Mouse (Mus musculus) midbrain, embryonic 14.5 days (tissue): Measurements from ENCODE around the gene Zdhhc18. TPM values are rescaled to one million over a fixed set of nuclear protein-coding genes. Genes with fewer than 3 reads are reported as not detected.

ENCODE experiments used
- ATAC-seq: fragments of 200-750 bp; cut with Nextera tagmentation; 2 replicates; pipeline ENCODE4 v1.8.0; 2017; ENCODE audit warnings: moderate number of reproducible peaks, moderate library complexity; ENCODE audit not compliant: low FRiP score, low TSS enrichment
- DNase-seq: peaks from one replicate; pipeline ENCODE4 v3.0.0-alpha.2; 2015
- H3K27ac ChIP-seq: fragments of 300-500 bp; sonication (generic); replicated peaks from 2 replicates; pipeline ENCODE4 v1.5.1; 2014; ENCODE audit warnings: mild to moderate bottlenecking, low read depth, low read length, moderate library complexity
- H3K27me3 ChIP-seq: fragments of 300-500 bp; sonication (generic); 2 replicates; pipeline ENCODE4 v1.6.1; 2014; ENCODE audit warnings: low read length, control low read depth, mixed read lengths; ENCODE audit not compliant: control insufficient read depth, insufficient read depth
- H3K36me3 ChIP-seq: fragments of 300-500 bp; sonication (generic); 2 replicates; pipeline ENCODE4 v1.6.1; 2014; ENCODE audit warnings: low read length, control low read depth; ENCODE audit not compliant: control insufficient read depth, insufficient read depth
- H3K4me1 ChIP-seq: fragments of 300-500 bp; sonication (generic); 2 replicates; pipeline ENCODE4 v1.6.1; 2014; ENCODE audit warnings: mild to moderate bottlenecking, antibody characterized with exemption, low read length, control low read depth; ENCODE audit not compliant: control insufficient read depth, insufficient read depth
- H3K4me2 ChIP-seq: fragments of 300-500 bp; sonication (generic); 2 replicates; pipeline ENCODE4 v1.6.1; 2014; ENCODE audit warnings: mild to moderate bottlenecking, low read length, moderate library complexity
- H3K4me3 ChIP-seq: fragments of 300-500 bp; sonication (generic); replicated peaks from 2 replicates; pipeline ENCODE4 v1.5.1; 2014; ENCODE audit warnings: low read depth, low read length
- H3K9ac ChIP-seq: fragments of 300-500 bp; sonication (generic); replicated peaks from 2 replicates; pipeline ENCODE4 v1.6.1; 2014; ENCODE audit warnings: mild to moderate bottlenecking, low read length, moderate library complexity
- H3K9me3 ChIP-seq: fragments of 300-500 bp; sonication (generic); 2 replicates; pipeline ENCODE4 v1.6.1; 2016; ENCODE audit warnings: low read length, control low read depth, mixed read lengths; ENCODE audit not compliant: control insufficient read depth
- WGBS: fragments of 180-500 bp; shearing (Covaris S2); extraction: QIAGEN DNeasy Blood & Tissue Kit; methylation state at CpG from one replicate; pipeline ENCODE4 v1.1.7; 2014; 5-methylcytosine and 5-hydroxymethylcytosine counted together
- polyA plus RNA-seq: library from polyadenylated mRNA; unstranded; fragments of >200 nt; fragmentation: Nextera tagmentation; extraction: Ambion mirVana; gene quantifications from 2 replicates; pipeline ENCODE4 v1.2.1, GENCODE M21; 2014

Gene Zdhhc18
- polyA plus RNA-seq, 1 experiment from 2014 or later: 3.8 TPM

- 87% methylated on average over 8 of the region's 8 CpGs for WGBS
- no peak overlapping the region for H3K4me3 ChIP-seq
- DNase-seq (no peak), ATAC-seq (no peak)
- H3K4me1 ChIP-seq: no peaks in the 10 kb centered on the region
- no peaks in the 10 kb centered on the region for H3K9me3 ChIP-seq
- H3K4me2 ChIP-seq: no peak overlapping the region
- no peaks in the 10 kb centered on the region for H3K27me3 ChIP-seq
- no peak overlapping the region for H3K27ac ChIP-seq
- no peak overlapping the region for H3K9ac ChIP-seq
- peaks cover 34% of the 10 kb centered on the region for H3K36me3 ChIP-seq
Observed at GRCm38 (mm10) chr4:133620668-133621067, 29.3 kb downstream of the Zdhhc18 start.

- no peaks in the 10 kb centered on the region for H3K4me1 ChIP-seq
- peaks cover 35% of the 10 kb centered on the region for H3K36me3 ChIP-seq
- no peak overlapping the region for H3K4me2 ChIP-seq
- 80% methylated on average over 4 of the region's 4 CpGs for WGBS
- no peak overlapping the region for H3K4me3 ChIP-seq
- no peak overlapping the region for H3K27ac ChIP-seq
- no peak for ATAC-seq
- no peaks in the 10 kb centered on the region for H3K27me3 ChIP-seq
- H3K9ac ChIP-seq: no peak overlapping the region
- H3K9me3 ChIP-seq: no peaks in the 10 kb centered on the region
- no peak for DNase-seq
Observed at GRCm38 (mm10) chr4:133619473-133620136, 30.3 kb downstream of the Zdhhc18 start.

DNA sequence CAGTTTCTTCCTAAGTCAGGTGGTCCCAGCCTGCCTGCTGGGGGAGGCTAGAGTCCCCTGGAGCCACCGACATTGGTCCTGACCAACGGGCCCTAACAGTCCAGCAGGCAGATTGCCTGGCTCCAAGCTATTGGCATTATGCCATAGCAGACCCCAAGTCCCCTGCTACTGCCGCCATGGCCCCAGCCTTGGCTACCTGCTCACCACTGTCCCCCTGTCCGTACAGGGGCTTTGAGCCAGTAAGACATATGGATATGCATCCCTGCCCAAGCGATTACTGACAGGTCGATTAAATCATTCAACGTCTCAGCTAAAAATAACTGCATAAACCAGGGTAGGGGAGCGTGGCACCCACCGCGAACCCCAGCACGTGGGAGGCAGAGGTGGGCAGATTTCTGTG, 32.0 kb downstream of the Zdhhc18 start:
- no peak overlapping the region for H3K4me2 ChIP-seq
- no peak overlapping the region for H3K27ac ChIP-seq
- no peaks in the 10 kb centered on the region for H3K9me3 ChIP-seq
- H3K4me3 ChIP-seq: no peak overlapping the region
- H3K4me1 ChIP-seq: no peaks in the 10 kb centered on the region
- 91% methylated on average over 11 of the region's 11 CpGs for WGBS
- peaks cover 37% of the 10 kb centered on the region for H3K36me3 ChIP-seq
- H3K9ac ChIP-seq: no peak overlapping the region
- ATAC-seq (no peak), DNase-seq (no peak)
- no peaks in the 10 kb centered on the region for H3K27me3 ChIP-seq

DNA sequence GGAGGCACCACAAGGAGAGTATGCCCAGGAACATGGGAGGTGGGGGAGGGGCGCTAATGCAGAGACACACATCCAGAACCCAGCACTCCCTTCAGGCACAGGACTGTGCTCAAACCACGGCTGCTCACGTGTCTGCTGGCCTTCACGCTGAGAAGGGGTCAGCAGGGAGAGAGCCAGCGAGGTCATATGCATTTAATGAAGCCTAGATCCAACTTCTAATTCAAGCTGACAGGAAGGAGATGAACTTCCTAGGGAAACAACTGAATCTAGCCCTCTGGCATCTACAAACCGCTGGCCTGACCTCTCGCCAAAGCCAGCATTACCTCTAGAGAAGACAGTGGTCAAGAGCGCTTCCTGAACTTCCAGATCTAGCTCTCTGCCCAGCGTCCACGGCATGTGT, 34.5 kb downstream of the Zdhhc18 start:
- Histone ChIP-seq H3K4me2 (no peak overlapping the region), H3K4me3 (no peak overlapping the region), H3K9me3 (no peaks in the 10 kb centered on the region), H3K27me3 (no peaks in the 10 kb centered on the region), H3K9ac (no peak overlapping the region), H3K4me1 (no peaks in the 10 kb centered on the region), H3K36me3 (peaks cover 48% of the 10 kb centered on the region), H3K27ac (no peak overlapping the region)
- no peak for DNase-seq
- 87% methylated on average over 10 of the region's 10 CpGs for WGBS
- no peak for ATAC-seq

- DNase-seq (no peak), ATAC-seq (no peak)
- H3K27me3 ChIP-seq: no peaks in the 10 kb centered on the region
- 93% methylated on average over 8 of the region's 8 CpGs for WGBS
- H3K4me2 ChIP-seq: no peak overlapping the region
- H3K9ac ChIP-seq: no peak overlapping the region
- H3K36me3 ChIP-seq: peaks cover 46% of the 10 kb centered on the region
- H3K27ac ChIP-seq: no peak overlapping the region
- H3K4me1 ChIP-seq: no peaks in the 10 kb centered on the region
- H3K9me3 ChIP-seq: no peaks in the 10 kb centered on the region
- H3K4me3 ChIP-seq: no peak overlapping the region
Observed at GRCm38 (mm10) chr4:133614274-133614761, 35.6 kb downstream of the Zdhhc18 start.

DNA sequence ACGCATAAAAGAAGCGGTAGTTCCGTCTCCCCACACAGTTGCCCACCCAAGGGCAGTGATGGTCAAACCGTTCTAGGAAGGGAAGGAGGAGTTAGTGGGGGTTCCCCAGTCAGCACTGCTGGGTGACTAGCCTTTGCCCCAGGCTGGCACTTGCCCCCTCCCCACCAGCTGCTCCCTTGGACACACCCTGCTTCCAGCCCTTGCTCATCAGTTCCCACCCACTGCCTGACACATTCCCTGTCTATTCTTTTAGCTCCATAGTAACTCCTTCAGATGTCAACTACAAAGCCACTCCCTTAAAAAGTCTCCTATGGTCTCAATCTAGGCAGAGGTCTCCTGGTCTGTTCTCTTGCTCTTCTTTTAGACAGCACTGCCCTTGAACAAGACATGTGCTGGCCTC, 36.1 kb downstream of the Zdhhc18 start:
- H3K27ac ChIP-seq: no peak overlapping the region

DNA sequence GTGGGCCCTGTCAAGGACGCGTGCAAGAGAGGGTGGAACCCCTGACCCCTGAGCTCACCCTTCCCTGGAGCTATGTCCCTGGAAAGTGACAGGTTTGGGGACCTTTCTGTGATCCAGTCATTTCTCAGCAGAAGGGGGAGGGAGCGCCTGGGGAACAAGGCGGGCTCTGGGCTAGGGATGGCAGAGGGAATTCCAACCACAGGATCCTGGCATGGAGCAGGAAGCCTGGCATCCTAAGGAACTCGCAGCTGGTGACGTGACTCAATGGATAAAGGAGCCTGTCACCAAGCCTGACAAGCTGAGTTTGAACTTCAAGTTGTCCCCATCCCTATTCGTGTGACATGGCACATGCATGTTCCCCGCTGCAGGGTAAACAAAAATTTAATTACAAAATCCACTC, 36.9 kb downstream of the Zdhhc18 start:
- no peaks in the 10 kb centered on the region for H3K9me3 ChIP-seq
- no peaks in the 10 kb centered on the region for H3K4me1 ChIP-seq
- 98% methylated on average over 8 of the region's 8 CpGs for WGBS
- no peak overlapping the region for H3K4me2 ChIP-seq
- H3K27ac ChIP-seq: no peak overlapping the region
- H3K27me3 ChIP-seq: no peaks in the 10 kb centered on the region
- no peak overlapping the region for H3K9ac ChIP-seq
- ATAC-seq (no peak), DNase-seq (no peak)
- peaks cover 55% of the 10 kb centered on the region for H3K36me3 ChIP-seq
- H3K4me3 ChIP-seq: no peak overlapping the region

More for the DNA sequence above, 36.1 kb downstream of the Zdhhc18 start:
- no peak overlapping the region for H3K4me2 ChIP-seq
- no peaks in the 10 kb centered on the region for H3K9me3 ChIP-seq
- no peak for DNase-seq
- WGBS: 86% methylated on average over 4 of the region's 4 CpGs
- H3K27me3 ChIP-seq: no peaks in the 10 kb centered on the region
- H3K9ac ChIP-seq: no peak overlapping the region
- no peak for ATAC-seq
- peaks cover 48% of the 10 kb centered on the region for H3K36me3 ChIP-seq
- no peak overlapping the region for H3K4me3 ChIP-seq
- no peaks in the 10 kb centered on the region for H3K4me1 ChIP-seq

- Histone ChIP-seq H3K4me1 (no peaks in the 10 kb centered on the region), H3K27ac (no peak overlapping the region), H3K27me3 (no peaks in the 10 kb centered on the region), H3K9me3 (no peaks in the 10 kb centered on the region), H3K4me3 (no peak overlapping the region), H3K4me2 (no peak overlapping the region), H3K36me3 (peaks cover 53% of the 10 kb centered on the region), H3K9ac (no peak overlapping the region)
- WGBS: over 99% methylated on average over 7 of the region's 7 CpGs
- no peak for ATAC-seq
- DNase-seq: no peak
Observed at GRCm38 (mm10) chr4:133612416-133612815, 37.5 kb downstream of the Zdhhc18 start.

DNA sequence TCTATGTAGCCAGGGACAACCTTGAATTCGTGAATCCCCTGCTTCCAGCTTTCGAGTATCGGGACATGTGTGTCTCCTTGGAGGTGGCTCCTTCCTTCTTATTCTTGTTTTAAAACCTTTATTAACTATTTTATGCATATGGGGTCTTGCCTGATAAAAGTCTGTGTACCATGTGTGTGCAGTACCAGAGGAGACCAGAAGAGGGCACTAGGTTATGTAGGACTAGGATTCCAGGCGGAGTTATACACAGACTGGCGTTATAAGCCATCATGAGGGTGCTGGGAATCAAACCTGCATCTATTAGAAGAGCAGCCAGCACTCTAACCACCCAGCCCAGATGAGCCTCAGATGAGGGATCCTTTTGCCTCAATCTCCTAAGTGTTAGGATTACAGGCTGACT, 38.1 kb downstream of the Zdhhc18 start:
- no peak for ATAC-seq
- H3K36me3 ChIP-seq: peaks cover 60% of the 10 kb centered on the region
- no peak for DNase-seq
- H3K27me3 ChIP-seq: no peaks in the 10 kb centered on the region
- H3K4me1 ChIP-seq: no peaks in the 10 kb centered on the region
- no peak overlapping the region for H3K4me3 ChIP-seq
- H3K4me2 ChIP-seq: no peak overlapping the region
- no peaks in the 10 kb centered on the region for H3K9me3 ChIP-seq
- no peak overlapping the region for H3K27ac ChIP-seq
- no peak overlapping the region for H3K9ac ChIP-seq
- WGBS: 97% methylated on average over 5 of the region's 5 CpGs
